Mouse (Mus musculus) urinary bladder, postnatal 4 days (tissue): ENCODE data around the gene Rgsl1.
A peak's percentile ranks its signal among the peaks of the same experiment; 100 is the strongest.

Source experiments
- DNase-seq, 2 experiments: peaks; one replicate each; pipeline ENCODE4 v3.0.0; 2021 to 2022; ENCODE audit warnings: low spot score in 2 of 2

Gene Rgsl1

DNA sequence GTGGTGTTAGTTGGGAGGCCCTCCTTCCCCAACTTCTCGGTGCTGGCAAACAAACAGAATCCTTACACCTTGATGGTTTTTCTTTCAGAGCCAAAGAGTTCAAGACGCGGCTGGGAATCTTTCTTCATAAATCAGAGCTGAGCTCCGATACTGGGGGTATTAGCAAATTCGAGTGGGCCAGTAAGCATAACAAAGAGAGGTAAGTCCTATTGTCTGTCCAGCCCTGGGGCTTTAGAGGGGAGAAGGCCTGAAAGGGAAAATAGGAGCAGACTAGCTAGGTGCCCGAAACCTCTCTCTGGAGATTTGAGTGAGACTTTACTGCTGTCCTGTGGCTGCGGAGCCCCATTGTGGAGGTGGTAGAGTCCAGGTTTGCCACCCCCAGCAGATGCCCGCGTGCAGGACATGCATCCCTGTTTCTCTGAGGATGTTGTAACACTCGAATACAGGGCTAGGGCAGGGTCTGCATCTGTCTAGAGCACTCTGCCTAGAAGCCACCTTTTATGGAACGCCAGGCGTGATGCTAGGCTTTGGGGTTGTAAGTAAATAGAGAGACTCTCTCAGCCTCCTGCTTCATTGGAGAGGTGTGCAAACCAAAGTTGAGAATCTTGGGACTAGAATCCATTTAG, 103.1 kb downstream of the Rgsl1 start:
- DNase-seq: no peak

DNA sequence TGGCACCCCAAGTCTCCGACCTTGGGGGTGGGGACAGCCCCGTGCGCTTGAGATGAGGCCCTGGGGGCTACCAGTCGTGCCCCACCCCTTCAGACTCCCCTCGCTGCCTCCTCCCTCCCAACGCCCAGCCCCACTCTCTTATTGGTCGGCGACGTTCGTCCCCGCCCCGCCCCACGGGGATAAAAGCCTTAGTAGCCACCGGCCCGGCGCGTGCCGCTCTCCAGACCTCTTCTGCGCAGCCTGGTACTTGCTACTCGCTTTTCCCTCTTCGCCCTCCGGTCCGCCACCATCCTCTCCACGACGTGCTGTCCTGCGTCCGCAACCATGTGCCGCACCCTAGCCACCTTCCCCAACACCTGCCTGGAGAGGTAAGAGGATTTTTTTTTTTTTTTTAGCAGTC, 103.8 kb downstream of the Rgsl1 start, which contains the start of gene Rgs16:
Rgs16 (plus strand) TSS at position 205 of the 400 bp plus-strand sequence.
- peak; percentile 73 to 84 for DNase-seq

DNA sequence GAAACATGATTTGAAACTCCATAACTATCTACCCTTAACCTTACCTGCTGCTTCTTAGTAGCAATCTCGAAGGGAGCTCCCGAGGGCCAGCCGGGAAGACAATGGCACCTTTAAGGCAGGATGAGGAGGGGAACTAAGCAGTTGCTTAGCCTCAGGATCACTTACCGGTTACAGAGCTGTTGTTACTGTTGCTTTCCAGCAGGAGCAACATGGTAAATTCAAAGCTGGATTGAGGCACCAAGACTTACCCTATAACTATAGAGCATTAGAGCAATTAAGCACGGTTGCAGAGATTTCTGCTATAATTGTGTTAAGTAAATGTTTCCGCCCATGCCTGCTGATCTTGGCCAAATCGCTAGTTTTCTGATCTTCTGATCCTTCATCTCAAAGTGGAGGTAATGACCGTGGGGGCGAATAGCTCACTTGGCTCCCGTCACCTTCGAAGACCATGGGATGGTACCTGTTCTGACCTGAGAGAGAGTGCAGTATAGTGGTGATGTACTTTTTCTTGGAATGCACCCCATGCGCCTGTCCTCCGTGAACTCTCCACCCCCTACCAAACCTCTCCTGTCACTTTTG, 104.4 kb downstream of the Rgsl1 start:
- no peak for DNase-seq

DNA sequence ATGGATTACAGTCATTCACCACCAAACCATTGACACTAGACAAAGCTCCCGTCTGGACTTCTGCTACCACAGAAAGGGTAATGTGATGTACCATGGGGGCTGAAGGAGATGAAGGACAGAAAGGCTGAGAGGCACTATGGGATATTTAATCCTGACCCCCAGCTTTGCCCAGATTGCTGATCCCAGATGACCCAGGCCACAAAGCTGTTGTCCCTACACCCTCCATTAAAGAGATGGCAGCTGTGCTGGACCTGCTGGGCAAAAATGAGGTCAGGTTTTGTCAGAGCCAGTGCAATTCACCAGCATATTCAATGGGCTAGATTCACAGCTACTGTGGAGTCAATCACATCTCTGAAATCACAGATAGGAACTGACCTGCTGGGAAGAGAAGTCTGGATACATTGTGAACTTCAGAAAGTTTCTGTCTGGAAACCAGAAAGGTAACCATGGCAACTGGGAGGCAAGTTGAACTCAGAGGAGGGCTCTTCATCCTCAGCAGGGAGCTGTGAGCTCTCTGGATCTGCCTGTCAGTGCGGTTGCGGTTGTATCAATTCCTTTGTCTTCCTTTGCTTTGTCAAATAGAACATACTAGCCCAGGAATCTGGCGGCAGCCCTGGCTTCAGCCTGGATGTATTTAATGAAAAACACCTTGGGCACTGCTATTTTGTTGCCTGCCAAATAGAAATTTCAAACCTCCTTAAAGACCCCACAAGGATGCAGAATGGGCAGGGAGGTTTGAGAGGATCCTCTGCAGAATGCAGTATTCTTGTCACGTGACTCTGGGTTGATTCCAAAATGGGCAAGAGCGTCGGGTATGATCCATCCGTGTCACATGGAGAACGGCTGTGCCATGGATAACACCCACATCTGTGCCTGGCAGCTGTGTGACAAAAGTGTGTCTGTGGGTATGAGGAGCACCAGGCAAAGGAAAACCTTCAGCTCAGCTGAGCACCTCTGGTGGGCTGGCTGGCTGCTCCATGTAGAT, 106.5 kb downstream of the Rgsl1 start:
- no peak for DNase-seq

DNA sequence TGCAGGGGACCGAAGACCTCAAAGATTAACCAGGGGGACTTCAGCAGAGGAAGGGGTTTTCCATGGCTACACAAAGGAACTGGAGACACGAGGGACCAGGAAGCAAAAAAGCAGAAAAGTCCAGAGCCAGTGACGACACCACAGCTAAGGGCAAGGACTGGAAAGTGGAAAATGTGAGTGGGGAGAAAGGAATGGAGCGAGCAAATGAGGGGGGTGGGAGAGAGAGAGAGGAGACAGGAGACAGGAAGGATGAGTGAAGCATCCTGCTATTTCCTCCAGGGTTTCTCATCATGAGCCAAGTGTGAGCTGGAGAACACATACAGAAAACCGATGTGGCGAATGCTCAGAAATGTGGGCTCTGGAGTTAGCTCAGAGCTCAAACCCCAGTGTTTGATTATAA, 107.8 kb downstream of the Rgsl1 start:
- no peak for DNase-seq

DNA sequence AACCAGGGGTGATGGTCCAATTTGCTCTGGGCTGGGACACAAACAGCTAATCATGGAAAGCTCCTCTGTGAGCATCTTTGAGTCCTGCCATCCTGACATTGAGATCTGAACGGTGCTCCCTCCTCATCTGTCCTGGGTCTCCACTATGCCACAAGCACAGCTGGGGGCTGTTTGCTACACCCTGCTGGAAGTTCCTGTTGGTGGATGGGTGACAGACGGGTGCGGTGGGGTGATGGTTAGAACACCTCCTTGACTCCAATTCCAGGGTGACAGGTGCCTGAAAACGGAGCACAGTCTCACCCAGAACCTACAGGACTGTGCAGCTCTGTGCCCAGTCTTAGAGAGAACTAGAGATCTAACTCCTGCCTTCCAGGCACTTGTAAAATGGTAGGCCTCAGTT, 109.1 kb downstream of the Rgsl1 start:
- no peak for DNase-seq

DNA sequence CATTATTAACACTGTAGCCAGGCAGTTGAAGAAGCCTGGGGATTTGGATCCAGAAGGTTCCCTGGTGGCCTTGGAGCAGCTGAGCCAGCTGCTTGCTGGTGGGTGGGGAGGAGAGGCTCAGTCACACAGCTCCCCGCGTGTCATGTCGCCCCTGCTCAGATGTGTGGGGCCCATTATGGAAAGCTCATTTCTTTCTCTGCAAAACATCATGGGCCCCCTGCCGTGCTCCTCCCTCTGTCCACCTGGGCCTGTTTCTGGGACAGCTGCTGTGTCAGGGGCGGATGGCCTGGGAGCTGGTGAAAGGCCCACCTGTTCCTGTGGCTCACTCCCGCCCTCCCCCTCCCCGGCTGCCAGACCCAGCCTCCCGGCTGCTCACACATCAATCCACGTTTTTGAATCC, 110.8 kb downstream of the Rgsl1 start:
- DNase-seq: no peak

DNA sequence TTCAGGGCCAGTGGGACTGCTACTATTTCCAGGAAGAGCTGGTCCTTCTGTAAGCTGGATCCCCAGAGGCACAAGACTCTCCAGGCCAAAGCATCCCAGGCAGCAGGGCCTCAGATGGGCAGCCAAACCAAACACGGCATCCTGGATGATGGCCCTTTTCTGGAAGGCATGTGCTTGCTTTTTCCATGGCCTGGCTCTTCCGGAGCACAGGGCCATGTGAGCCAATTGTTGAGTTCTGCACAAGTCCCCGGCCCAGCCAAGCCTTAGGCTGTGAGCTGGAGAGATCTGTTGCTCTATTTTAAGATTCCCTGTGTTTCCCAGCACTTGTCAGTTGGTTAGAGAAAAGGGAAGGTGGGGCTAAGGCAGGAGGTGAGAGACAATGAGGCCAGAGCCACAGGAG, 113.3 kb downstream of the Rgsl1 start:
- DNase-seq: no peak

DNA sequence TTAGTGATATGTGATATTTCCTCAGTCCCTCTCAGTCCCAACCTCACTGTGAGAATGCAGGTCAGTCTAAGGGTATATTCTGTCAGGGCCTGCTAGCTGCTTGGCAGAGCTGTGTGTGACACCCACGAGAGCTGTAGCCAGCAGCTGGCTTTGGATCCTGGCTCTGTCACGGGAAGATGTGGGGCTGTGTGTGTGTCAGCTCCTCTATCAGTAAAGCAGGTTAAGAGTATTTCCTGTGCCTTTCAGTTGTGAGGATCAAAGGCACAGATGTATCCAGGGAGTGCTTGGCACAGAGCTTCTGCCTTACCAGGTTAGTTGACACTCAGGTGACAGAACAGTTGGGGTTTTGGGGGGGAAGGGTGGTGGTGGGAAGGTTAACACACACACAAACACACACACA, 114.1 kb downstream of the Rgsl1 start:
- DNase-seq: no peak
